Mouse (Mus musculus) liver, embryonic 13.5 days (tissue): ENCODE measurements around the gene Ints4. TPM values are rescaled to one million over a fixed set of nuclear protein-coding genes. Genes with fewer than 3 reads are reported as not detected.

Experiments
- ATAC-seq: fragments of 200-750 bp; cut with Nextera tagmentation; 2 replicates; pipeline ENCODE4 v1.8.0; 2017; ENCODE audit warnings: low read depth, mild to moderate bottlenecking, moderate number of reproducible peaks, moderate library complexity
- DNase-seq: peaks from one replicate; pipeline ENCODE4 v3.0.0; 2022
- H3K27ac ChIP-seq: fragments of 300-500 bp; sonication (generic); 2 replicates; pipeline ENCODE4 v1.5.1; 2015; ENCODE audit warnings: moderate library complexity, mild to moderate bottlenecking, inconsistent platforms
- H3K27me3 ChIP-seq: fragments of 300-500 bp; sonication (generic); 2 replicates; pipeline ENCODE4 v1.6.1; 2015; ENCODE audit warnings: mild to moderate bottlenecking, inconsistent platforms
- H3K36me3 ChIP-seq: fragments of 300-500 bp; sonication (generic); 2 replicates; pipeline ENCODE4 v1.6.1; 2015; ENCODE audit warnings: mild to moderate bottlenecking, inconsistent platforms
- H3K4me1 ChIP-seq: fragments of 300-500 bp; sonication (generic); replicated peaks from 2 replicates; pipeline ENCODE4 v1.6.1; 2015; ENCODE audit warnings: inconsistent platforms
- H3K4me2 ChIP-seq: fragments of 300-500 bp; sonication (generic); 2 replicates; pipeline ENCODE4 v1.6.1; 2015; ENCODE audit warnings: inconsistent platforms, mild to moderate bottlenecking, moderate library complexity
- H3K4me3 ChIP-seq: fragments of 300-500 bp; sonication (generic); replicated peaks from 2 replicates; pipeline ENCODE4 v1.5.1; 2015; ENCODE audit warnings: mild to moderate bottlenecking, inconsistent platforms
- H3K9ac ChIP-seq: fragments of 300-500 bp; sonication (generic); 2 replicates; pipeline ENCODE4 v1.6.1; 2015; ENCODE audit warnings: mild to moderate bottlenecking, inconsistent platforms
- H3K9me3 ChIP-seq: fragments of 300-500 bp; sonication (generic); replicated peaks from 2 replicates; pipeline ENCODE4 v1.6.1; 2016; ENCODE audit warnings: inconsistent platforms
- WGBS: fragments of 180-500 bp; shearing (Covaris S2); methylation state at CpG from one replicate; pipeline ENCODE4 v1.1.7; 2015; ENCODE audit not compliant: insufficient replicate concordance; 5-methylcytosine and 5-hydroxymethylcytosine counted together
- polyA plus RNA-seq: library from polyadenylated mRNA; unstranded; fragments of >200 nt; fragmentation: Nextera tagmentation; extraction: Ambion mirVana; gene quantifications from 2 replicates; pipeline ENCODE4 v1.2.1, GENCODE M21; 2015

The Ints4 gene
- polyA plus RNA-seq, 1 experiment from 2014 or later = 22.0 TPM

DNA sequence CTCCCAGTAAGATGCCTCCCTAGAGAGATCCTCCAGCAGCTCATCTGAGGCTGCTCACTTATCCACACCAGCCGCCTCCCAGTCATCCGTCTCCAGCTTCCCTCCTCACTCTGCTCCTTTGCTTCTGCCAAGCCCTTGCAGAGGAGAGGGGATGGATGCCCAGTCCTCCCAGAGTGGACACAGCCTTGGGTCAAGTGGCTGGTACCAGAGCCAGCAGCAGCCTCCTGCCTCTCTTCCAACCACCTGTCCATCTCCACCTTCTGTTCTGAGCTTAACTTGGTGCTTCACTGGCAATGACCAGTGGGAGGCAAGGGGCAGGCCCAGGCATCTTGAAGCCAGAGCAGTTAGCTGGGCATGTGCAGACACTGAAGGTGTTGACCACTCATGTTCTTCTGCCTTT is 65.7 kb downstream of the Ints4 start:
- ATAC-seq (no peak), DNase-seq (no peak)
- no peak overlapping the region for H3K4me3 ChIP-seq
- no peak overlapping the region for H3K9ac ChIP-seq
- peaks cover 20% of the 10 kb centered on the region for H3K36me3 ChIP-seq
- WGBS = 79% methylated on average over 2 of the region's 2 CpGs
- no peaks in the 10 kb centered on the region for H3K27me3 ChIP-seq
- no peak overlapping the region for H3K27ac ChIP-seq
- no peaks in the 10 kb centered on the region for H3K9me3 ChIP-seq
- no peaks in the 10 kb centered on the region for H3K4me1 ChIP-seq
- no peak overlapping the region for H3K4me2 ChIP-seq

- ATAC-seq = no peak
- no peaks in the 10 kb centered on the region for H3K4me1 ChIP-seq
- H3K9me3 ChIP-seq = no peaks in the 10 kb centered on the region
- H3K4me3 ChIP-seq = no peak overlapping the region
- no peak overlapping the region for H3K9ac ChIP-seq
- WGBS = 82% methylated on average over 10 of the region's 10 CpGs
- DNase-seq = no peak
- H3K27ac ChIP-seq = no peak overlapping the region
- no peaks in the 10 kb centered on the region for H3K27me3 ChIP-seq
- no peaks in the 10 kb centered on the region for H3K36me3 ChIP-seq
- H3K4me2 ChIP-seq = no peak overlapping the region
Measured at GRCm38 (mm10) chr7:97549301-97549700, 68.5 kb downstream of the Ints4 start.

DNA sequence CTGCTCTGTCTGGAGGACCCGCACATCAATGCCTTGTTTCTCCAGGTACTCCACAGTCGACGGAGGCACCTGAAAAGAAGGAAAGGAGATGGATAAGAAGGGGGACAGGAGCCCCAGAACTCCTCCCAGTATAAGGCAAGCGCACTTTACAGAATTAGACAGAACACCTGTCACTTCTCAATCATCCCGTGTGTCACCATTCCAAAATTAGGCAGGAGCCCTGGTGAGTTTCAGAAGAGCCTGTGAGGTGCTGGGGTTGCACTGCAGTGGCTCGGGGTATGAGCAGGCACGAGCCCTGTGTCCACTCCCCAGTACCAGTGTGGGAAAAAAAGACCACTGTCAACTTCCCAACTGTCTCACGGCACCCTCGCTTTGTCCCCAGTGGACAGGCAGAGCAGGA is 69.9 kb downstream of the Ints4 start:
- Histone ChIP-seq H3K27ac (no peak overlapping the region), H3K9ac (no peak overlapping the region), H3K36me3 (no peaks in the 10 kb centered on the region), H3K4me2 (no peak overlapping the region), H3K4me3 (no peak overlapping the region), H3K4me1 (no peaks in the 10 kb centered on the region), H3K9me3 (no peaks in the 10 kb centered on the region), H3K27me3 (no peaks in the 10 kb centered on the region)
- 72% methylated on average over 9 of the region's 9 CpGs for WGBS
- no peak for ATAC-seq
- DNase-seq = no peak

GRCm38 (mm10) chr7:97563576-97563975 is 82.8 kb downstream of the Ints4 start:
- WGBS = 72% methylated on average over 2 of the region's 2 CpGs
- H3K4me2 ChIP-seq = no peak overlapping the region
- H3K9ac ChIP-seq = no peak overlapping the region
- H3K27ac ChIP-seq = no peak overlapping the region
- H3K27me3 ChIP-seq = no peaks in the 10 kb centered on the region
- H3K9me3 ChIP-seq = no peaks in the 10 kb centered on the region
- ATAC-seq (no peak), DNase-seq (no peak)
- no peaks in the 10 kb centered on the region for H3K36me3 ChIP-seq
- H3K4me1 ChIP-seq = no peaks in the 10 kb centered on the region
- no peak overlapping the region for H3K4me3 ChIP-seq

GRCm38 (mm10) chr7:97569372-97569771 is 88.6 kb downstream of the Ints4 start:
- no peaks in the 10 kb centered on the region for H3K36me3 ChIP-seq
- 0 out of 2 replicates have a peak, but pooled peaks cover 3% of the 10 kb centered on the region for H3K4me1 ChIP-seq
- no peak overlapping the region for H3K27ac ChIP-seq
- H3K27me3 ChIP-seq = no peaks in the 10 kb centered on the region
- H3K4me2 ChIP-seq = no peak overlapping the region
- 67% methylated on average over 4 of the region's 4 CpGs for WGBS
- H3K9ac ChIP-seq = no peak overlapping the region
- no peak overlapping the region for H3K4me3 ChIP-seq
- ATAC-seq (no peak), DNase-seq (no peak)
- H3K9me3 ChIP-seq = no peaks in the 10 kb centered on the region

- H3K9me3 ChIP-seq = no peaks in the 10 kb centered on the region
- H3K4me3 ChIP-seq = no peak overlapping the region
- H3K27ac ChIP-seq = no peak overlapping the region
- H3K27me3 ChIP-seq = no peaks in the 10 kb centered on the region
- 72% methylated on average over 1 of the region's 1 CpGs for WGBS
- 0 out of 2 replicates have a peak, but pooled peaks cover 3% of the 10 kb centered on the region for H3K4me1 ChIP-seq
- ATAC-seq (no peak), DNase-seq (no peak)
- no peak overlapping the region for H3K9ac ChIP-seq
- H3K36me3 ChIP-seq = no peaks in the 10 kb centered on the region; the same call in 1 of the 2 replicates
- H3K4me2 ChIP-seq = no peak overlapping the region
Measured at GRCm38 (mm10) chr7:97570389-97570788, 89.6 kb downstream of the Ints4 start.

DNA sequence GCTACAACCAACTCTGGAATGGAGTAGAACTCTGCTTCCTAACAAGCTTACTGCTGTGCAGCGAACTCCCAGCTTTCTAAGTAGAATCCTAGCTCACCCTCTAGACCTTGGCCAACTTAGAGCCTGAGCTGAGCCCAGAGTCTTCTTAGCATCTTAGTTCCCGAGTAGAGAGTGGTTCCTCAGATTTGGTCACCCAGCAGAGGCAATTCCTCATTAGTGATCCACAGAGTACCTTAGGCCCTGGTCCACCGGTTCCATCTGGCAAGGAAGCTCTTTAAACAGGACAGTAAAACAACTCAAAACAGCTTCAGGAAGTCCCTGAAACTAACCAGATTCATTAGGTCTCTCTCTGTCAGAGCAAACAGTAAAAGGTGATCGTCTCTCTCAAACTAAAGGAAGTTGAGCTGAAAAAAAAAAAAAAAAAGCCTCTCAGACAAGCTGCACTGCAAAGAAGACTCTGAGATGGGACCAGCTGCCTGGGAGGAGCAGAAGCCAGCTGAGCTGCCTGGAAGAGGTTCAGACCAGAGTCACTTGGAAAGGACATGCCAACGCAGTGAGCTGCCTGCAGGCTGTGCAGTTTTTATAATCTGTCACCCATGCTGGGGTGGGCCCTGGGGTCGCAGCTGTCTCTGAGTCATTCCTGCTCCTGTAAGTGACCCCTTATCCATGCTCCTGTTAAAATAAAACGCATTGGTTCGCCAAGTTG is 97.8 kb downstream of the Ints4 start:
- Histone ChIP-seq H3K4me1 (peaks cover 20% of the 10 kb centered on the region), H3K36me3 (no peaks in the 10 kb centered on the region; the same call in 1 of the 2 replicates), H3K27me3 (no peaks in the 10 kb centered on the region), H3K9me3 (no peaks in the 10 kb centered on the region), H3K9ac (peak overlapping the region; percentile 99), H3K4me2 (peak overlapping the region; percentile 93), H3K4me3 (peak overlapping the region; percentile 100), H3K27ac (peak overlapping the region; percentile 94)
- ATAC-seq (no peak), DNase-seq (peak; percentile 23)
- WGBS = 31% methylated on average over 8 of the region's 8 CpGs

GRCm38 (mm10) chr7:97579067-97579975 is 98.6 kb downstream of the Ints4 start, which contains the start of the genes Aamdc and Rsf1:
Aamdc (minus strand) TSS chr7:97579497.
Rsf1 (plus strand) TSS chr7:97579889.
- peak within 1 kb of the TSS; percentile 99 for H3K9ac ChIP-seq
- WGBS = under 1% methylated on average over 59 of the region's 68 CpGs
- peak within 1 kb of the TSS; percentile 100 for H3K4me3 ChIP-seq
- peak within 1 kb of the TSS; percentile 94 for H3K27ac ChIP-seq
- peaks cover 24% of the 10 kb centered on the region for H3K4me1 ChIP-seq
- H3K27me3 ChIP-seq = no peaks in the 10 kb centered on the region
- peak; percentile 86 for ATAC-seq
- H3K9me3 ChIP-seq = no peaks in the 10 kb centered on the region
- H3K36me3 ChIP-seq = no peaks in the 10 kb centered on the region; the same call in 1 of the 2 replicates
- peak; percentile 89 for DNase-seq
- peak within 1 kb of the TSS; percentile 93 for H3K4me2 ChIP-seq

DNA sequence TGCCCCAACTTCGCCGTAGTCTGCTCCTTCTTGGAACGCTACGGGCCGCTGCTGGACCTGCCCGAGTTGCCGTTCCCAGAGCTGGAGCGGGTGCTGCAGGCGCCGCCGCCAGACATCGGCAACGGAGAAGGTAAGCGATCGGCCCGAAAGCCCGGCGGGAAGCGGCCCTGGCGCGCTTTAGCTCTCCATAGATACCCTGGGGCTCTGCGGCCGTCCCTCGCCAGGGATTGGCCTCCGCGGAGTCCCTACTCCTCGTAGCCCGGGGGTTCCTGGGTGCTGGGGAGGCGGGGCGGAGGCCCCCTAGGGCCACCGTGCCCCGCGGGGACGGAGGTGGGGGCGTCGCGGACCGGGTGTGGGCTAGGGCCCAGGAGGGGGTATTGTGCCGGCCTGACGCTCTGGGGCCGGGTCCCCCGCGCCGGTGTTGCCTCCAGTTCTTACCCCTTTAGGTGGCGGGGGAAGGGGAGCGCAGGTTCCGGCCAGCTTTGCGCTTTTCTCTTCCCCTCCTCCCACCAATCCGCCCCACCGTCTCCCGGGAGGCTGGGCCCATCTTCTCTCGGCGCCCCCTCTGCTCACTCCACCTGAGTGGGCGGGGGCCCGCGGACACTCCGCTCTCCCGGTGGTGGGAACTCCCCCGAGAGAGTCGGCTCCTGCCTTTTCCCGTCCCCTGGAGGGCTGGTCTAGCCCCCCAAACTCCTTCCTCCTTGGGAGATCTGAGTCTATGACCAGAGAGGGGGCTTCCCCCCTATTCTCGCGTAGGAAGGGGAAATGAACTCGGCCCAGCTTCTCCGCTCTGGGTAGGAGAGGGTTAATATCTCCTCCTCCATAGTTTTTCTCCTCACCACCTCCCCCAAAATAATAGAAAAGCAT is 99.5 kb downstream of the Ints4 start:
- peak; percentile 40 for DNase-seq
- H3K9me3 ChIP-seq = no peaks in the 10 kb centered on the region

GRCm38 (mm10) chr7:97580843-97581214 is 100.1 kb downstream of the Ints4 start:
- Histone ChIP-seq H3K36me3 (no peaks in the 10 kb centered on the region), H3K9me3 (no peaks in the 10 kb centered on the region), H3K4me1 (peaks cover 37% of the 10 kb centered on the region), H3K9ac (peak overlapping the region; percentile 99), H3K4me3 (peak overlapping the region; percentile 100), H3K27me3 (no peaks in the 10 kb centered on the region), H3K4me2 (peak overlapping the region; percentile 93), H3K27ac (peak overlapping the region; percentile 94)
- DNase-seq (peak; percentile 75), ATAC-seq (peak; percentile 54)
- WGBS = 0% methylated on average over 11 of the region's 11 CpGs

More for the DNA sequence above, 99.5 kb downstream of the Ints4 start:
- no peaks in the 10 kb centered on the region for H3K27me3 ChIP-seq
- no peaks in the 10 kb centered on the region; the same call in 1 of the 2 replicates for H3K36me3 ChIP-seq
- ATAC-seq = peak; percentile 45
- peak overlapping the region; percentile 100 for H3K4me3 ChIP-seq
- H3K4me2 ChIP-seq = peak overlapping the region; percentile 93
- under 1% methylated on average over 65 of the region's 65 CpGs for WGBS
- peak overlapping the region; percentile 94 for H3K27ac ChIP-seq
- peak overlapping the region; percentile 99 for H3K9ac ChIP-seq
- H3K4me1 ChIP-seq = peaks cover 30% of the 10 kb centered on the region
